Mouse (Mus musculus) midbrain, embryonic 15.5 days (tissue): ENCODE results near the gene Grik4. TPM values are rescaled to one million over a fixed set of nuclear protein-coding genes. Genes with fewer than 3 reads are reported as not detected.
"Not testable (repeated sequence)": the region's sequence is repeated elsewhere in the genome, so short reads cannot be mapped to it uniquely, and the experiment has no call there.

Source experiments
- ATAC-seq: fragments of 200-750 bp; cut with Nextera tagmentation; replicated peaks from 2 replicates; pipeline ENCODE4 v1.8.0; 2017; ENCODE audit warnings: moderate TSS enrichment
- H3K27ac ChIP-seq: fragments of 300-500 bp; sonication (generic); 2 replicates; pipeline ENCODE4 v1.5.1; 2015; ENCODE audit warnings: mild to moderate bottlenecking, inconsistent platforms
- H3K27me3 ChIP-seq: fragments of 300-500 bp; sonication (generic); replicated peaks from 2 replicates; pipeline ENCODE4 v1.6.1; 2015; ENCODE audit warnings: inconsistent platforms
- H3K36me3 ChIP-seq: fragments of 300-500 bp; sonication (generic); replicated peaks from 2 replicates; pipeline ENCODE4 v1.6.1; 2015; ENCODE audit warnings: inconsistent platforms
- H3K4me1 ChIP-seq: fragments of 300-500 bp; sonication (generic); 2 replicates; pipeline ENCODE4 v1.6.1; 2015; ENCODE audit warnings: inconsistent platforms
- H3K4me2 ChIP-seq: fragments of 300-500 bp; sonication (generic); 2 replicates; pipeline ENCODE4 v1.6.1; 2015; ENCODE audit warnings: inconsistent platforms, mild to moderate bottlenecking, moderate library complexity
- H3K4me3 ChIP-seq: fragments of 300-500 bp; sonication (generic); 2 replicates; pipeline ENCODE4 v1.5.1; 2015; ENCODE audit warnings: mild to moderate bottlenecking, inconsistent platforms
- H3K9ac ChIP-seq: fragments of 300-500 bp; sonication (generic); 2 replicates; pipeline ENCODE4 v1.6.1; 2015; ENCODE audit warnings: mild to moderate bottlenecking, inconsistent platforms
- H3K9me3 ChIP-seq: fragments of 300-500 bp; sonication (generic); 2 replicates; pipeline ENCODE4 v1.6.1; 2016; ENCODE audit warnings: inconsistent platforms
- WGBS: fragments of 180-500 bp; shearing (Covaris S2); methylation state at CpG from one replicate; pipeline ENCODE4 v1.1.7; 2015; ENCODE audit warnings: mixed read lengths; 5-methylcytosine and 5-hydroxymethylcytosine counted together
- polyA plus RNA-seq: library from polyadenylated mRNA; unstranded; fragments of >200 nt; fragmentation: Nextera tagmentation; extraction: Ambion mirVana; gene quantifications from 2 replicates; pipeline ENCODE4 v1.2.1, GENCODE M21; 2015

The Grik4 gene
- 9.6 and 11.2 TPM in 2 replicates for polyA plus RNA-seq

- Histone ChIP-seq H3K4me1 (peaks cover 20% of the 10 kb centered on the region), H3K9ac (peak within 1 kb of the TSS; percentile 75), H3K4me2 (peak within 1 kb of the TSS; percentile 96), H3K27ac (peak within 1 kb of the TSS; percentile 70), H3K4me3 (peak within 1 kb of the TSS; percentile 61), H3K27me3 (0 out of 2 replicates have a peak, but pooled peaks cover 8% of the 10 kb centered on the region), H3K9me3 (no peaks in the 10 kb centered on the region), H3K36me3 (no peaks in the 10 kb centered on the region)
- peak; percentile 86 for ATAC-seq
- under 1% methylated on average over 59 of the region's 68 CpGs for WGBS
These were observed at the start of gene Grik4 for GRCm38 (mm10) chr9:42943781-42944535. Grik4 (minus strand) TSS chr9:42944493.

- no peak overlapping the region for H3K27ac ChIP-seq
- no peaks in the 10 kb centered on the region for H3K4me1 ChIP-seq
- H3K9me3 ChIP-seq, result no peaks in the 10 kb centered on the region
- no peak overlapping the region for H3K4me2 ChIP-seq
- WGBS, result 96% methylated on average over 4 of the region's 4 CpGs
- peaks cover 48% of the 10 kb centered on the region for H3K36me3 ChIP-seq
- H3K9ac ChIP-seq, result no peak overlapping the region
- H3K27me3 ChIP-seq, result no peaks in the 10 kb centered on the region
- ATAC-seq, result no peak
- H3K4me3 ChIP-seq, result no peak overlapping the region
These were observed 49.4 kb upstream of the Grik4 start for GRCm38 (mm10) chr9:42993659-42994058.

DNA sequence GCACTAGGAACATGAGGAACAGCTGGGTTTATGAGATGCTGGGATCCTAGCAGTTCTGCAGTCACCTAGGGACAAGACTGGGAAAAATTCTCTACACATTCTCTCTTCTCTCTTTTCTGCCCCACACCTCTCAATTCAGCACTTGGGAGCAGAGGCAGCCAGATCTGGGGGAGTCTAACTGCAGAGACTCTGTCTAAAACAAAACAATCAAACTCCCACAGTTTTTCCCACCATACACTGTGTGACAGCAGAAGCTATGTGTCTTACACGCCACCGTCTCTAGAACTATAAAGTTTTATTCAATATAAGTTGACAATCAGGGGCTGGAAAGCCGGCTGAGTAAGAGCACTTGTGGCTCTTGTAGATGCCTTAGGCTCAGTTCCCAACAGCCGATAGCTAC, 43.7 kb upstream of the Grik4 start:
- Histone ChIP-seq H3K4me2 (no peak overlapping the region), H3K9me3 (no peaks in the 10 kb centered on the region), H3K9ac (no peak overlapping the region), H3K4me1 (no peaks in the 10 kb centered on the region), H3K4me3 (no peak overlapping the region), H3K27ac (no peak overlapping the region), H3K27me3 (no peaks in the 10 kb centered on the region), H3K36me3 (peaks cover 48% of the 10 kb centered on the region)
- ATAC-seq, result no peak
- 90% methylated on average over 4 of the region's 4 CpGs for WGBS

GRCm38 (mm10) chr9:42968894-42969521, 24.7 kb upstream of the Grik4 start:
- Histone ChIP-seq H3K4me1 (no peaks in the 10 kb centered on the region), H3K4me2 (no peak overlapping the region), H3K27ac (no peak overlapping the region), H3K36me3 (peaks cover 48% of the 10 kb centered on the region), H3K9ac (no peak overlapping the region), H3K9me3 (no peaks in the 10 kb centered on the region), H3K27me3 (no peaks in the 10 kb centered on the region), H3K4me3 (no peak overlapping the region)
- WGBS, result 73% methylated on average over 11 of the region's 11 CpGs
- no peak for ATAC-seq

DNA sequence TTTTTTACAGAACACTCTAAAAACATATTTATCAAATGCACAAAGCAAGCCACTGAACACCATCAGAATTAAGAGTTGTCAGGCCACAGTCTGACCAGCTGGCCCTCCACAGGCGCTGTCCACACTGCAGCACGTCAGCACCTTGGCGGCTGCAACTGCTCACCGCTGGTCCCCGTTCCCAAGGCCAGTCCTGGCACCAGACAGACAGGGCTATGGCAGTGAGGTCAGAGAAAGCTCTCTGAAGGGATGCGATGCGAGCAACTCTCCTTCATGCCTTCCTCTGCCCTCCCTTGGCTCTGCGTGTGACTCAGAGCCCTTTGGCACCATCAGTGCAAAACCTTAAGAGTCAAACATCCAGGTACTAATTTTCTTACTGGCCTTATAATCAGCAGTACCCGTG, 23.4 kb upstream of the Grik4 start:
- ATAC-seq, result no peak
- no peak overlapping the region for H3K9ac ChIP-seq
- no peak overlapping the region for H3K27ac ChIP-seq

GRCm38 (mm10) chr9:42964809-42965208, 20.5 kb upstream of the Grik4 start:
- H3K27ac ChIP-seq, result not testable (repeated sequence)
- WGBS, result 90% methylated on average over 3 of the region's 3 CpGs

More for the DNA sequence above, 23.4 kb upstream of the Grik4 start:
- no peaks in the 10 kb centered on the region for H3K27me3 ChIP-seq
- H3K36me3 ChIP-seq, result peaks cover 48% of the 10 kb centered on the region
- no peak overlapping the region for H3K4me2 ChIP-seq
- H3K9me3 ChIP-seq, result no peaks in the 10 kb centered on the region
- WGBS, result 90% methylated on average over 9 of the region's 9 CpGs
- no peak overlapping the region for H3K4me3 ChIP-seq
- 0 out of 2 replicates have a peak, but pooled peaks cover 2% of the 10 kb centered on the region for H3K4me1 ChIP-seq

GRCm38 (mm10) chr9:42964366-42964765, 20.1 kb upstream of the Grik4 start:
- no peaks in the 10 kb centered on the region for H3K27me3 ChIP-seq
- no peak overlapping the region for H3K27ac ChIP-seq
- ATAC-seq, result no peak
- H3K36me3 ChIP-seq, result peaks cover 21% of the 10 kb centered on the region
- H3K4me1 ChIP-seq, result 0 out of 2 replicates have a peak, but pooled peaks cover 2% of the 10 kb centered on the region
- 86% methylated on average over 12 of the region's 12 CpGs for WGBS
- H3K4me2 ChIP-seq, result no peak overlapping the region
- H3K9me3 ChIP-seq, result no peaks in the 10 kb centered on the region
- no peak overlapping the region for H3K4me3 ChIP-seq
- H3K9ac ChIP-seq, result no peak overlapping the region

More at GRCm38 (mm10) chr9:42964809-42965208, 20.5 kb upstream of the Grik4 start:
- H3K4me2 ChIP-seq, H3K9ac ChIP-seq, H3K4me1 ChIP-seq, H3K4me3 ChIP-seq, H3K9me3 ChIP-seq, H3K27me3 ChIP-seq, ATAC-seq: not testable (repeated sequence)
- peaks cover 24% of the 10 kb centered on the region for H3K36me3 ChIP-seq

GRCm38 (mm10) chr9:42962506-42962905, 18.2 kb upstream of the Grik4 start:
- Histone ChIP-seq H3K27me3 (no peaks in the 10 kb centered on the region), H3K4me1 (0 out of 2 replicates have a peak, but pooled peaks cover 2% of the 10 kb centered on the region), H3K9me3 (no peaks in the 10 kb centered on the region), H3K4me3 (no peak overlapping the region), H3K9ac (no peak overlapping the region), H3K27ac (0 out of 2 replicates have a peak overlapping the region, but pooled peaks have one; percentile 35), H3K4me2 (no peak overlapping the region), H3K36me3 (peaks cover 8% of the 10 kb centered on the region)
- 85% methylated on average over 6 of the region's 6 CpGs for WGBS
- ATAC-seq, result peak; percentile 56

- Histone ChIP-seq H3K9me3 (no peaks in the 10 kb centered on the region), H3K9ac (no peak overlapping the region), H3K4me1 (0 out of 2 replicates have a peak, but pooled peaks cover 2% of the 10 kb centered on the region), H3K4me2 (no peak overlapping the region), H3K27ac (no peak overlapping the region), H3K4me3 (no peak overlapping the region), H3K27me3 (no peaks in the 10 kb centered on the region), H3K36me3 (no peaks in the 10 kb centered on the region)
- no peak for ATAC-seq
- 49% methylated on average over 7 of the region's 7 CpGs for WGBS
These were observed 14.1 kb upstream of the Grik4 start for GRCm38 (mm10) chr9:42958401-42958800.

- no peaks in the 10 kb centered on the region for H3K9me3 ChIP-seq
- 60% methylated on average over 1 of the region's 1 CpGs for WGBS
- H3K9ac ChIP-seq, result no peak overlapping the region
- ATAC-seq, result no peak
- peaks cover 7% of the 10 kb centered on the region for H3K4me1 ChIP-seq
- H3K4me3 ChIP-seq, result no peak overlapping the region
- H3K27ac ChIP-seq, result no peak overlapping the region
- no peak overlapping the region for H3K4me2 ChIP-seq
- 0 out of 2 replicates have a peak, but pooled peaks cover 8% of the 10 kb centered on the region for H3K27me3 ChIP-seq
- H3K36me3 ChIP-seq, result no peaks in the 10 kb centered on the region
These were observed 4.1 kb upstream of the Grik4 start for GRCm38 (mm10) chr9:42948381-42948780.

GRCm38 (mm10) chr9:42945174-42945573, 881 bp upstream of the Grik4 start:
- no peak for ATAC-seq
- H3K4me2 ChIP-seq, result no peak overlapping the region

GRCm38 (mm10) chr9:42944536-42945006, 278 bp upstream of the Grik4 start:
- under 1% methylated on average over 51 of the region's 52 CpGs for WGBS
- peak; percentile 92 for ATAC-seq

More at GRCm38 (mm10) chr9:42945174-42945573, 881 bp upstream of the Grik4 start:
- no peak overlapping the region for H3K9ac ChIP-seq
- H3K4me3 ChIP-seq, result peak overlapping the region; percentile 61; the same call in 1 of the 2 replicates
- H3K36me3 ChIP-seq, result no peaks in the 10 kb centered on the region
- H3K27ac ChIP-seq, result no peak overlapping the region
- 81% methylated on average over 7 of the region's 7 CpGs for WGBS
- no peaks in the 10 kb centered on the region for H3K9me3 ChIP-seq
- H3K4me1 ChIP-seq, result peaks cover 20% of the 10 kb centered on the region
- 0 out of 2 replicates have a peak, but pooled peaks cover 8% of the 10 kb centered on the region for H3K27me3 ChIP-seq

More at GRCm38 (mm10) chr9:42944536-42945006, 278 bp upstream of the Grik4 start:
- Histone ChIP-seq H3K27me3 (0 out of 2 replicates have a peak, but pooled peaks cover 8% of the 10 kb centered on the region), H3K27ac (peak overlapping the region; percentile 70), H3K9ac (peak overlapping the region; percentile 75), H3K4me3 (peak overlapping the region; percentile 61), H3K9me3 (no peaks in the 10 kb centered on the region), H3K4me1 (peaks cover 20% of the 10 kb centered on the region), H3K4me2 (peak overlapping the region; percentile 96), H3K36me3 (no peaks in the 10 kb centered on the region)
